Mouse (Mus musculus) limb, embryonic 12.5 days (tissue): ENCODE results near the gene Ifit3b. TPM values are rescaled to one million over a fixed set of nuclear protein-coding genes. Genes with fewer than 3 reads are reported as not detected.
A peak's percentile ranks its signal among the peaks of the same experiment; 100 is the strongest.
"Not testable (repeated sequence)": the region's sequence is repeated elsewhere in the genome, so short reads cannot be mapped to it uniquely, and the experiment has no call there.

ENCODE experiments used
- ATAC-seq: fragments of 200-750 bp; cut with Nextera tagmentation; 2 replicates; pipeline ENCODE4 v1.8.0; 2017; ENCODE audit warnings: low read depth, moderate TSS enrichment; ENCODE audit not compliant: insufficient number of reproducible peaks, insufficient read depth, low FRiP score, low TSS enrichment
- H3K27ac ChIP-seq: fragments of 300-500 bp; sonication (generic); 2 replicates; pipeline ENCODE4 v1.5.1; 2016; ENCODE audit warnings: mild to moderate bottlenecking, moderate library complexity
- H3K27me3 ChIP-seq: fragments of 300-500 bp; sonication (generic); 2 replicates; pipeline ENCODE4 v1.6.1; 2016; ENCODE audit warnings: mild to moderate bottlenecking, moderate library complexity
- H3K36me3 ChIP-seq: fragments of 300-500 bp; sonication (generic); 2 replicates; pipeline ENCODE4 v1.6.1; 2016; ENCODE audit warnings: mild to moderate bottlenecking, moderate library complexity
- H3K4me1 ChIP-seq: fragments of 300-500 bp; sonication (generic); replicated peaks from 2 replicates; pipeline ENCODE4 v1.6.1; 2016
- H3K4me2 ChIP-seq: fragments of 300-500 bp; sonication (generic); 2 replicates; pipeline ENCODE4 v1.6.1; 2016; ENCODE audit warnings: mild to moderate bottlenecking, moderate library complexity
- H3K4me3 ChIP-seq: fragments of 300-500 bp; sonication (generic); replicated peaks from 2 replicates; pipeline ENCODE4 v1.5.1; 2016; ENCODE audit warnings: mild to moderate bottlenecking
- H3K9ac ChIP-seq: fragments of 300-500 bp; sonication (generic); replicated peaks from 2 replicates; pipeline ENCODE4 v1.6.1; 2016; ENCODE audit warnings: mild to moderate bottlenecking, moderate library complexity
- H3K9me3 ChIP-seq: fragments of 300-500 bp; sonication (generic); 2 replicates; pipeline ENCODE4 v1.6.1; 2016; ENCODE audit warnings: mild to moderate bottlenecking, moderate library complexity
- WGBS: fragments of 180-500 bp; shearing (Covaris S2); methylation state at CpG from one replicate; pipeline ENCODE4 v1.1.7; 2016; 5-methylcytosine and 5-hydroxymethylcytosine counted together
- polyA plus RNA-seq: library from polyadenylated mRNA; unstranded; fragments of >200 nt; fragmentation: Nextera tagmentation; extraction: Ambion mirVana; gene quantifications from 2 replicates; pipeline ENCODE4 v1.2.1, GENCODE M21; 2016

Ifit3b gene
- polyA plus RNA-seq, 1 experiment from 2014 or later, result 1.1 TPM

- H3K4me1 ChIP-seq, H3K4me3 ChIP-seq, H3K27ac ChIP-seq, H3K36me3 ChIP-seq, ATAC-seq, H3K9ac ChIP-seq, H3K27me3 ChIP-seq, H3K4me2 ChIP-seq, H3K9me3 ChIP-seq: not testable (repeated sequence)
- WGBS, result 85% methylated on average over 5 of the region's 11 CpGs
Observed at GRCm38 (mm10) chr19:34612243-34613001, 4.7 kb downstream of the Ifit3b start.

GRCm38 (mm10) chr19:34620871-34621270, 13.1 kb downstream of the Ifit3b start:
- no peak overlapping the region for H3K9ac ChIP-seq
- no peak for ATAC-seq
- H3K4me2 ChIP-seq, result no peak overlapping the region
- no peaks in the 10 kb centered on the region for H3K9me3 ChIP-seq
- H3K27me3 ChIP-seq, result no peaks in the 10 kb centered on the region
- WGBS, result 89% methylated on average over 5 of the region's 5 CpGs
- no peak overlapping the region for H3K27ac ChIP-seq
- H3K36me3 ChIP-seq, result no peaks in the 10 kb centered on the region
- H3K4me3 ChIP-seq, result no peak overlapping the region
- H3K4me1 ChIP-seq, result no peaks in the 10 kb centered on the region

GRCm38 (mm10) chr19:34623781-34624180, 16.0 kb downstream of the Ifit3b start:
- H3K4me2 ChIP-seq, result no peak overlapping the region
- 92% methylated on average over 6 of the region's 6 CpGs for WGBS
- no peak overlapping the region for H3K27ac ChIP-seq
- H3K4me1 ChIP-seq, result no peaks in the 10 kb centered on the region
- no peaks in the 10 kb centered on the region for H3K27me3 ChIP-seq
- H3K9ac ChIP-seq, result no peak overlapping the region
- no peaks in the 10 kb centered on the region for H3K36me3 ChIP-seq
- no peaks in the 10 kb centered on the region for H3K9me3 ChIP-seq
- H3K4me3 ChIP-seq, result no peak overlapping the region
- ATAC-seq, result no peak

- Histone ChIP-seq H3K36me3 (no peaks in the 10 kb centered on the region), H3K27ac (no peak overlapping the region), H3K27me3 (no peaks in the 10 kb centered on the region), H3K9ac (no peak overlapping the region), H3K9me3 (no peaks in the 10 kb centered on the region), H3K4me3 (no peak overlapping the region), H3K4me1 (no peaks in the 10 kb centered on the region), H3K4me2 (no peak overlapping the region)
- WGBS, result 82% methylated on average over 4 of the region's 4 CpGs
- ATAC-seq, result no peak
Observed at GRCm38 (mm10) chr19:34624663-34625062, 16.9 kb downstream of the Ifit3b start.

- no peak for ATAC-seq
- no peak overlapping the region for H3K27ac ChIP-seq
- H3K4me3 ChIP-seq, result no peak overlapping the region
- no peaks in the 10 kb centered on the region for H3K36me3 ChIP-seq
- no peaks in the 10 kb centered on the region for H3K27me3 ChIP-seq
- 50% methylated on average over 2 of the region's 2 CpGs for WGBS
- H3K4me1 ChIP-seq, result no peaks in the 10 kb centered on the region
- H3K9me3 ChIP-seq, result no peaks in the 10 kb centered on the region
- H3K9ac ChIP-seq, result no peak overlapping the region
- no peak overlapping the region for H3K4me2 ChIP-seq
Observed at GRCm38 (mm10) chr19:34627496-34627895, 19.7 kb downstream of the Ifit3b start.

- H3K4me3 ChIP-seq, result no peak overlapping the region
- ATAC-seq, result no peak
- no peaks in the 10 kb centered on the region for H3K4me1 ChIP-seq
- no peaks in the 10 kb centered on the region for H3K27me3 ChIP-seq
- H3K4me2 ChIP-seq, result no peak overlapping the region
- no peak overlapping the region for H3K9ac ChIP-seq
- no peaks in the 10 kb centered on the region for H3K9me3 ChIP-seq
- H3K36me3 ChIP-seq, result no peaks in the 10 kb centered on the region
- no peak overlapping the region for H3K27ac ChIP-seq
Observed at GRCm38 (mm10) chr19:34631487-34631886, 23.7 kb downstream of the Ifit3b start.

- Histone ChIP-seq H3K9ac (no peak overlapping the region), H3K36me3 (no peaks in the 10 kb centered on the region), H3K4me2 (no peak overlapping the region), H3K9me3 (no peaks in the 10 kb centered on the region), H3K4me1 (no peaks in the 10 kb centered on the region), H3K27me3 (peaks cover 3% of the 10 kb centered on the region; the same call in 1 of the 2 replicates), H3K27ac (no peak overlapping the region), H3K4me3 (no peak overlapping the region)
- ATAC-seq, result no peak
- 82% methylated on average over 2 of the region's 2 CpGs for WGBS
Observed at GRCm38 (mm10) chr19:34633484-34633883, 25.7 kb downstream of the Ifit3b start.

- peaks cover 3% of the 10 kb centered on the region; the same call in 1 of the 2 replicates for H3K27me3 ChIP-seq
- no peaks in the 10 kb centered on the region for H3K4me1 ChIP-seq
- 14% methylated on average over 3 of the region's 3 CpGs for WGBS
- peak; percentile 82 for ATAC-seq
- no peaks in the 10 kb centered on the region for H3K9me3 ChIP-seq
- H3K4me2 ChIP-seq, result no peak overlapping the region
- no peak overlapping the region for H3K4me3 ChIP-seq
- H3K36me3 ChIP-seq, result no peaks in the 10 kb centered on the region
- H3K9ac ChIP-seq, result no peak overlapping the region
- H3K27ac ChIP-seq, result no peak overlapping the region
Observed at GRCm38 (mm10) chr19:34636933-34637557, 29.3 kb downstream of the Ifit3b start.

- H3K36me3 ChIP-seq, result no peaks in the 10 kb centered on the region
- no peaks in the 10 kb centered on the region for H3K9me3 ChIP-seq
- 0 out of 2 replicates have a peak within 1 kb of the TSS, but pooled peaks have one; percentile 2 for H3K4me2 ChIP-seq
- H3K4me3 ChIP-seq, result no peak within 1 kb of the TSS
- no peak within 1 kb of the TSS for H3K9ac ChIP-seq
- 50% methylated on average over 4 of the region's 4 CpGs for WGBS
- no peak within 1 kb of the TSS for H3K27ac ChIP-seq
- no peak for ATAC-seq
- no peaks in the 10 kb centered on the region for H3K4me1 ChIP-seq
- H3K27me3 ChIP-seq, result peaks cover 3% of the 10 kb centered on the region; the same call in 1 of the 2 replicates
Observed at GRCm38 (mm10) chr19:34640623-34641022, 32.9 kb downstream of the Ifit3b start, which contains the start of the genes Ifit1bl2 and Ifit1. Gene Ifit1bl2, minus strand, starts transcription at chr19:34640743. Gene Ifit1, plus strand, starts transcription at chr19:34640871.

GRCm38 (mm10) chr19:34642616-34643015, 34.8 kb downstream of the Ifit3b start:
- peaks cover 3% of the 10 kb centered on the region; the same call in 1 of the 2 replicates for H3K27me3 ChIP-seq
- no peaks in the 10 kb centered on the region for H3K9me3 ChIP-seq
- H3K4me2 ChIP-seq, result no peak overlapping the region
- no peaks in the 10 kb centered on the region for H3K36me3 ChIP-seq
- H3K9ac ChIP-seq, result no peak overlapping the region
- no peak overlapping the region for H3K27ac ChIP-seq
- H3K4me1 ChIP-seq, result no peaks in the 10 kb centered on the region
- H3K4me3 ChIP-seq, result no peak overlapping the region
- 79% methylated on average over 5 of the region's 5 CpGs for WGBS
- no peak for ATAC-seq

- not testable (repeated sequence) for H3K4me2 ChIP-seq, H3K4me3 ChIP-seq, ATAC-seq, H3K9ac ChIP-seq, H3K36me3 ChIP-seq, H3K4me1 ChIP-seq, H3K9me3 ChIP-seq, H3K27me3 ChIP-seq, H3K27ac ChIP-seq
- 82% methylated on average over 8 of the region's 8 CpGs for WGBS
Observed at GRCm38 (mm10) chr19:34647630-34648029, 39.9 kb downstream of the Ifit3b start.
